Mouse (Mus musculus): ENCODE measurements around the gene Ccdc127. TPM values are rescaled to one million over a fixed set of nuclear protein-coding genes. Genes with fewer than 3 reads are reported as not detected.
A peak's percentile ranks its signal among the peaks of the same experiment; 100 is the strongest.

Ccdc127 gene
- polyA plus RNA-seq, 1 experiment from 2014 or later, result 38.2 TPM

GRCm38 (mm10) chr13:74389730-74390129, 39.6 kb downstream of the Ccdc127 start:
- no peak for DNase-seq (ENCODE audit: low spot score)

DNA sequence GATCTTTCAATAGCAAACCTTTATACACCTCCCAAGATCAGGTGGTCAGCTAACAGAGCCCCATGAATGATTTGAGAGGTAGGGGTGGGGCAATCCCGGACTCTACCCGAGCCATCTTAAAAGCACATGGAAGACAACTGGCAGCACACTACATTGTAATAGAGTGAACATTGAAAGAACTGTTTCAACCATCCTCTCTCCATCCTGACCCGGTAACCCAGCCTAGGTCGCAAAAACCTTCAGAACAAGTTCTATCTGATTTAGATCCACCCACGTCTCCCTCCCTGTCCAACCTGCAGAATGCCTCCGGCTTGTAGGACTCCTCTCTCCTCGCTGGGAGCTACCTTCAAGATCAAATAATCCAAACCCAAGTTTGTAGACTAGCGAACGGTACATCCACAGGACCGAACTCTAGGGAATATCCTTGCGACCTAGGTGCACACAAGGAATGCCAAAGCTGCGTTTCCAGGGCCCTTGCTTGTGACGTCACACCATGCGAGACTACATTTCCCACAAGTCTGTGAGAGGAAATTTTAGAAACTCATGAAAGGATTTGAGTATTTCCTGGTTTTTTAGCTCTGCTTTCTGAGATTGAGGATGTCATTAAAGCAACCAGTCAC, 40.4 kb downstream of the Ccdc127 start, which contains the start of gene Zfp72:
Gene Zfp72 (minus strand): TSS at position 466 of the 620 bp plus-strand sequence.
- DNase-seq (ENCODE audit: low spot score), result peak; percentile 71

GRCm38 (mm10) chr13:74391156-74391555, 41.0 kb downstream of the Ccdc127 start:
- no peak for DNase-seq (ENCODE audit: low spot score)

DNA sequence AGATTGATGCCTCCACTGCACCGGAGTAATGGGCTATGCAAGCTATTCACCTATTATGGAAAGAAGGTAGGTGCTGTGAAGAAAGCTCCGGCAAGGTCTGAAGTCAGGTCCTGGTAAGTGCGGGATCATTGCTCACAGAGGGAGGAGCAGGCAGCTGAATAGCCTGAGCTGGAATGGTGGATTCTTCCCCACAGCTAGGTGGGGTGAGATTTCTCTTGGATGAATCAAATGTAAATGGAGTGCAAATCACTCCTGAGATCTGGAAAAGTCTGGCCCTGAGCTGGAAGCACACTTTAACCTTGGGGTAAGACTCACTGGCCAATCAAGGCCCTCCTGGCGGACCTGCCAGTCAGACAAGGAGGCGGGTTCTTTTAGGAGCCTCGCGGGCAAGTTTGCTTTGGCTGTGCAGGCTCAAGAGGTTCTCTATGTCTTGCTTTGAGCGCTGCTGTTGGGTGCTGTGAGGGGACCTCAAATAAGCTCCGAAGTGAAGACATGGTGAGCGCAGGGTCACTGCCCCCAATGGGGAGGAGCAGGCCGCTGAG, 49.3 kb downstream of the Ccdc127 start, which contains the start of gene Ftl1-ps1:
Gene Ftl1-ps1 (plus strand): TSS at position 397 of the 542 bp plus-strand sequence.
- no peak for DNase-seq (ENCODE audit: low spot score)

MicroRNAs within 50 kb of the gene (microRNA counts, 519-probe panel; counts per million panel counts)
- microRNA mmu-miR-692, result 473 counts per million, percentile 71 among the panel's probes with 10 or more counts

Small RNA genes lying within 50 kb of the gene (microRNA-seq; reads per million reads assigned to microRNA genes)
- gene Mir692-3 (ENCODE audit: borderline number of aligned reads), result not detected

Other genes with a start within 250 kb of the Ccdc127 start
- gene Slc9a3, start 228.9 kb upstream of the Ccdc127 start, polyA plus RNA-seq (2015; fragmentation: Nextera tagmentation; extraction: Ambion mirVana), result 0.03 and 0.05 TPM in 2 replicates
- 55.6 and 62.2 TPM in 2 replicates for gene Exoc3, start 141.6 kb upstream of the Ccdc127 start, polyA plus RNA-seq (2015; fragmentation: Nextera tagmentation; extraction: Ambion mirVana)
- 0.08 and 0.18 TPM in 2 replicates for gene Ahrr, start 58.0 kb upstream of the Ccdc127 start, polyA plus RNA-seq (2015; fragmentation: Nextera tagmentation; extraction: Ambion mirVana)
- 174 and 185 TPM in 2 replicates for gene Pdcd6, start 32.7 kb upstream of the Ccdc127 start, polyA plus RNA-seq (2015; fragmentation: Nextera tagmentation; extraction: Ambion mirVana)
- 215 and 222 TPM in 2 replicates for gene Sdha, start within 50 bp of the Ccdc127 start, polyA plus RNA-seq (2015; fragmentation: Nextera tagmentation; extraction: Ambion mirVana)
- gene Lrrc14b, start 13.7 kb downstream of the Ccdc127 start, polyA plus RNA-seq (2015; fragmentation: Nextera tagmentation; extraction: Ambion mirVana), result not detected in 2 replicates
- gene Zfp72, start 40.5 kb downstream of the Ccdc127 start, polyA plus RNA-seq (2015; fragmentation: Nextera tagmentation; extraction: Ambion mirVana), result 2.2 and 2.7 TPM in 2 replicates
- 73.4 and 74.5 TPM in 2 replicates for gene Ftl1-ps1, start 49.4 kb downstream of the Ccdc127 start, polyA plus RNA-seq (2015; fragmentation: Nextera tagmentation; extraction: Ambion mirVana)
- 16.4 and 16.9 TPM in 2 replicates for gene Zfp825, start 143.7 kb downstream of the Ccdc127 start, polyA plus RNA-seq (2015; fragmentation: Nextera tagmentation; extraction: Ambion mirVana)